Mouse (Mus musculus) R1 (cell line): ENCODE measurements around the gene Hook2.

ENCODE experiments used
- DNase-seq: peaks from one replicate; pipeline ENCODE4 v3.0.0-alpha.2; 2018; ENCODE audit warnings: low read depth, low spot score

Gene Hook2

GRCm38 (mm10) chr8:85029271-85029670 is 38.9 kb downstream of the Hook2 start:
- DNase-seq, result no peak

- no peak for DNase-seq
These were observed 42.4 kb downstream of the Hook2 start for GRCm38 (mm10) chr8:85032622-85033311.

DNA sequence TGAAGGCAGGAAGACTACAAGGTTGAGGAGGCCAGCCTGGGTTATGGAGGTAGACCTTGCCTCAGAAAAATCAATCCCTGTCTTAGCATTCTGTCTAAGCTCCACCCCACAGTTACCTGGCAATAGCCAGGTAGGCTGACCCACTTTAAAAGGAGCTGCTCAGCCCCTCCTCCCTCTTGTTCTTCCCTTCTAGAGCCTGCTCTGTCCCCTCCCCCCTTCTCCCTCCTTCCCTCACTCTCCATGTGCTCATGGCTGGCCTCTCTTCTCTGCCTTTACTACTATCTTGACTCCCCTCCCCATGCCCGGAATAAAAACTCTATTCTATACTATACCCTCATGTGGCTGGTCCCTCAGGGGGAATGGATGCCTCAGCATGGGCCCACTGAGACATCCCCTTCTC is 43.5 kb downstream of the Hook2 start:
- DNase-seq, result peak; percentile 62

DNA sequence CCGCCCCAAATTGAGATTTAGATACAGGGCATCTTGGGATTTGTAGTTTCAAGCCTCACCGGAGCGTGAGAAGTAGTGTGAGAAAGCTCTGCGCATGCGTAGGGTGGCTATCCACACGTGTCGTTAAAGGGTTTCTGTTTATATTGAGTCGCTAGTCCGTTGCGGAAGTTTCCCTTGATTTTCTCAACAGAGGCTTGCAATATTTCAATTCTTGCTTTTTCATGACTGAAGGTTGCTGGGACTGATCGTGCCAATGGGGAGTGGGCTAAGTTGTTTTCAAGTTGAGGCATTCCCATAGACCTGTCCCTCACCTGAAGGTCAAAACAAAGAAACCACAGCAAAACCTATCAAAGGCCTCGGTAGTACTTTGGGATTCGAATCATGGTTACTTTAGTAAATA is 44.4 kb downstream of the Hook2 start:
- DNase-seq, result peak; percentile 95

DNA sequence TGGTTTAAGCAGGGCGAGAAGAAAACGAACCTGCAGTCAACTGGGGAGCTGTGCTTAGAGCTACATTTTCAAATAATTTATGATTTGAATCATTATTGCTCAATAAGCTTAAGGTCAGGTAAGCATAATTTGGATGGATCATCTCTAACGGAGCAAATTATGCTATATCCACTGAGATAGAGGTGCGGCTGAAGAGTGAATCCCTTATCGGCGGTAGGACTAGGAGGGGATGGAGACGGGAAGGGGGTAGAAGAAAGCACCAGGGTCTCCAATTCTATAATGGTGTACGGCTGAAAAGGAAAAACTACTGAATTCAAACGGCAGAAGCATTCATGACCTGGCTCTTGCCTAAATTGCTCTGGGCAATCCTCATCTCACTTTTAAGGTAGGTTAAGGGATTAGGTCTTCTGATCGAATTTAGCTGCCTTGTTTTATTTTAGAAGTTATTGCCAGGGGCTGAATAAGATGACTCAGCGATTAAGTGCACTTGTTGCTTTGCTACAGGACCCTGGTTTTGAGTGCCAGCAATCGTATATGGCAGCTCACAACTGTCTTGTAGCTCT is 44.8 kb downstream of the Hook2 start:
- DNase-seq, result no peak

GRCm38 (mm10) chr8:85035728-85036310 is 45.4 kb downstream of the Hook2 start:
- peak; percentile 48 for DNase-seq

DNA sequence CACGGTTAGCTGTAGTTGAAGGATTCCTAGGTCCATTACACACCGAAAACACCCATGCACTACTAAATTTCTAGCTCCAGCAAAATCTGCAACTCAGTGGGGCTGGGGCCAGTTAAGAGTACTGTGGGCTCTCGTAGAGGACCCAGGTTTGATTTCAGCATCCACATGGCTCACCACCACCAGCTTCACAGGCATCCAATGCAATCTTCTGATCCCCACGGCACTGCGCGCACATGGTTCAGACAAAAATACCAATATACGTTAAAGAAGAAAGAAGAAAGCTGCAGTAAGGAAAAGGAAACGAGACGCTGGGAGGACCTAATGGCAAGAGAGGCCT is 45.9 kb downstream of the Hook2 start:
- no peak for DNase-seq

DNA sequence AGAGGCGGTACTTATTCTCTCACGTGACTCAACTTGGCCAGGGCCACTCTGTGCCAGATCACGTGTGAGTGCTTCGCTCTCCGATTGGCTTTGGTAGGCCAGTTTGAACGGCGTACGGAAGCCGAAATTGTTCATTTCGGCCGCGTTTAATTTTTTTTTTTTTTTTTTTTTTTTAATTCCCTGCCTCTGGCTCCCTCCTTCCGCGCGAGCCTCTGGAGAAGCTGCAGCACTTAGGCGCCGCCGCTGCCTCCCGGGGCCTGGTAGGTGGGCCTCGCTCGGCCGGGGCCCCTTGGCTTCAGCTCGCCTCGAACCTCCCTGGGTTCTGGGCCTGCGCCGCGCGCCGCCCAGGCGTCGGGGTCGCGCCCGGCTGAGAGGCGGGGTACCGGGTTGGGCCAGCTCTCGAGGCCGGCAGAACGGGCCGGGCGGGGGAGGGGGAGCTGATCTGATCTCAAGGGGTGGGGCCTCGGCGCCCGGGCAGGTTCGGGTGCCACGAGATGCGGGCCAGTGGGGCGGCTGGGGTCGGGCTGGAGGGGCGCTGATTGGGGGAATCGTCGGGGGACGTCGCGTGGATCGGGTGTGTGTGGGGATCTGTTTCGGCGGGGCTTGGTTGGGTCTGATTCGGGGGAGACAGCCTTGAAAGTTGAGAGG is 46.4 kb downstream of the Hook2 start, which contains the start of gene Tnpo2:
Gene Tnpo2, plus strand, starts transcription at position 198 of the 648 bp plus-strand sequence.
- DNase-seq, result peak; percentile 99

DNA sequence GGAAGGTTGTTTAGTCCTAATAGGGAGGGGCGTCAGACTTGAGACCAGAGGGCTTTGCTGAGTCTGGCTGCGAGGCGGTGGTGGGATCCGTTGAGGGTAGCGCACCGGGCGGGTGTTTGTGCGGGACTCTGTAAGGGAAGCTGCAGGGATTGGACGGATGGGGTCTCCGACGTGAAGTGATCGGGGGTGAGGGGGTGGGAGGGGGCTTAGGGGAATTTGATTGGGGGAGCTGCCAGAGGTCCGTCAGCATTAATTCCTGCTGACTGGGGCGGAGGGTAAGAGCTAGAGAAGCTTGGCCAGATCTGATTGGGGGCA is 46.9 kb downstream of the Hook2 start:
- peak; percentile 89 for DNase-seq

- DNase-seq, result peak; percentile 53
These were observed 47.5 kb downstream of the Hook2 start for GRCm38 (mm10) chr8:85037681-85038531.

DNA sequence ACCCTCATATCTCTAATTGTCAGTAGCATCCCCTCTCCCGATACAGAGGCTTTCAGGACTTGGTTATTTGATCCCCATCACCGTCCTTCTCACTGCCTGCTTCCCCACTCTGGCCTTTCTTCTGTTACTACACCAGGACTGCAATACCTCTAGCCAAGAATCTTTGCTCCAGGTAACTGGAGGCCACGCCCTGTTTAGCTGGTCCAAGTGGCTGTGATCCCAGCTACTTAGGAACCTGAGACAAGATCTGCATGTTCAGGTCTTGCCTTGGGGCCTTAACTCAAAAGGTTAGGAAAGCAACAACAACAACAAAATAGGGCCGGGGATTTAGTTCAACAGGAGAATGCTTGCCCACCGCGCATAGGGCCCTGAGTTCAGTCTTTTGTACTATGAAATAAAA is 53.2 kb downstream of the Hook2 start:
- DNase-seq, result no peak
